Mouse (Mus musculus) ES-CJ7 (cell line): Measurements from ENCODE around the gene Ube2d3.
A peak's percentile ranks its signal among the peaks of the same experiment; 100 is the strongest.
"Not testable (repeated sequence)": the region's sequence is repeated elsewhere in the genome, so short reads cannot be mapped to it uniquely, and the experiment has no call there.

Experiments used
- DNase-seq: peaks from one replicate; pipeline ENCODE4 v3.0.0; 2011; ENCODE audit warnings: low read depth, low spot score

The Ube2d3 gene

DNA sequence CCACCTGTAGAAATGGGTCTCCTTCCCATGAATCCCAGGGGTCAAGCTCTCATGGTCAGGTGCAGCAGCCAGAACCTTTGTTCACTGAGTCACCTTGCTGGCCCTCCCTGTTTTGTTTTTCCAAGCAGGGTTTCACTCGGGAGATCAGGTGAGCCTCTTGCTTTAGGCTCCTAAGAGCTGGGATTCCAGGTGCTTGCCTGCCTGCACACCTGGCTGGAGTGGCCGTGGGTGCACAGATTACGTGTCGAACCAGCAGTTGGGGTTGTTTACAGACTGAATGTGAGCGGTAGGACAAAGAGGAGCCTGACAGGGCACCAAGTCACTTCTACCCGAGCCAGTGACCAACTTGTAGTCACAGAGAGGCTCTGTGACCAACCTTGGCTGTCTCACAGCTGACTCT is 53.2 kb downstream of the Ube2d3 start:
- DNase-seq = no peak

DNA sequence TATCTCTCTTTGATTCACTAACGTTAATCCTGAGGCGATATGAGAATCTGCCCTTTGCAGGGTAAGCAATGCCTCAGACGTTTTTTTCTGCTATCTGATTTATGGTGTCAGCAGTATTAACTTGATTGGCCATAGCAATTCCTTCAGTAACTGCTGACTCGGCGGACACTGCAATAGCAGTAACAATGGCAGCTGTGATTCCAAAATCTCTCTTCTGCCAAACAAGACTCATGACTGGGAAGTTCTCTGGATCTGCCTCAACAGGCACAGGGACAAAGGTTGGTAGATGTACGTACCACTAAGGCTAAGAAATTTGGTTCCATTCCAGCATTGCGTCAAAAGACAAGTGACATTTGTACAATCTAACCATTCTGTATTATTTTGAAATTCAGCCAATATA is 55.4 kb downstream of the Ube2d3 start:
- DNase-seq = not testable (repeated sequence)

DNA sequence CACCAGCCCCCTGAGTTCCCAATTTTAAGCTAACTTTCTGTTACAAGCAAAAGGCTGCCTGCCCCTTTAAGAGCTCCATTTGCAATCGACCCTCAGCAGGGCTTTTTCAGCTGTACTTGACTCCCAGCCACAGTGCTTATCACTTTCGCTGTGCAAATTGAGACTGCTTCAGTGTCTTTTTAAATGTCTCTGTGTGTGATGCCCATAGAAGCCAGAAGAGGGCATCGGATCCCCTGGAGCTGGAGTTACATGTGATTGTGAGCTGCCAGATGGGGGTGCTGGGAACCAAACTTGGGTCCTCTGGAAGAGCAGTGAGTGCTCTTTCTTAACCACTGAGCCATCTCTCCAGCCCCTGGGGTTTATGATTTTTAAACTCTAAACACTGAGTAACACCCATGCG is 60.0 kb downstream of the Ube2d3 start:
- peak; percentile 74 for DNase-seq

DNA sequence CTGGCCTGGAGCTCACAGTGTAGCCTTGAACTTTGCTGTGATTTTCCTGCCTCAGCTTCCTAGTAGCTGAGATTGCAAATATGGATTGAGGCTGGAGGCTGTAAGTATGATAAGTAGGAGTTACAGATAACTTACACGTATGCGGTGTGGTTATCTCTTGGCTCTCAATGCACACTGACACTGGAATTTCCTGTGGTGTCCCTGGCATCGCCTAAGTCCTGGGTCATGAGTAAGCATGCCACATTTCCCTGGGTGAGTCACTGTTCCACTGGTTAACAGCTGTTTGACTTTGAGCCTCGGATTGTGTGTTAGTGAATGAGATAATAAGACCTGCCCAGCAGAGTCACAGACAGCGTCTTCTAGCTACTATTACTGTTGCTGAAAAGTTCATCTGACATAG is 60.9 kb downstream of the Ube2d3 start:
- DNase-seq = no peak

DNA sequence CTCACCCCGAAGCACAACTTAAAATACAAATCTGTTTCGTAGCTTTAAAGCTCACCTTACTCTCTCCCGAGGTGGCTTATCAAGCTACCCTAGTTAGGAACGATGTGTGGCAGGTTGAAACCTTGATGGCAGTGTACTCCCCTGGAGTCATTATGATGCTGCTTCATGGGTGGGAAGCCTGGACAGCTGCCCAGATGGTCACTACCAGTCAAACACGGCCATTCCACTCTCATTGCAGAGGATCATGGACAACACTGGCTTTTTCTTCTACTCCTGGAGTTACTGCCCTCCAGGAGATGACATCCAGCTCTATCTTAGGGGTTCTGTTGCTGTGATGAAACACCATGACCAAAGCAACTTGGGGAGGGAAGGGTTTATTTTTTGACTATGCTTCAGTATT is 65.2 kb downstream of the Ube2d3 start:
- DNase-seq = no peak

DNA sequence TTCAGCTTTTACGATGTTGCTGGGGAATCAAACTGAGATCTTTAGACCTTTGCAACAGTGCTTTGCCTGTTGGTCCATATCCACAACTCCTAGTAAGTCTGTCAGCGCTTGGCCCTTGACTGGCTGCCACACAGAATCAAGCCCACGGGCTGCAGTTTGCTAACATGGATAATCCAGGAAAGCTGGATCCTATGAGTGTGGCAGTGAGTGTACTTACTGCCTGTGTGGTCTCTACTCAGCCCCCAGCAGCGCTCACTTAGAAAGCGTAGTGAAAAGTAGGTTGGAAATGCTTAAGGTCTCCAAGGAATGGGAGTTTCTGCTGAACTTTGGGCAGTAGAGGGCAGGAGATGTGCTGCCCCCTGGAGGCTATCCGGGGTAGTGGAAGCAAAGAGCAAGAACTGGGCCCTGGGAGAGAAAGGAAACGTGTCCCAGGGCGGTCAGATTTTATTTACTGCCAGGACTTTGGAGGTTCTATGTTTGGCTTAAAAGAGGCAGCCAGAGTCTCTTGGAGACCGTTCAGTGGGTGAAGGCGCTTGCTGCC is 67.5 kb downstream of the Ube2d3 start:
- peak; percentile 89 for DNase-seq

DNA sequence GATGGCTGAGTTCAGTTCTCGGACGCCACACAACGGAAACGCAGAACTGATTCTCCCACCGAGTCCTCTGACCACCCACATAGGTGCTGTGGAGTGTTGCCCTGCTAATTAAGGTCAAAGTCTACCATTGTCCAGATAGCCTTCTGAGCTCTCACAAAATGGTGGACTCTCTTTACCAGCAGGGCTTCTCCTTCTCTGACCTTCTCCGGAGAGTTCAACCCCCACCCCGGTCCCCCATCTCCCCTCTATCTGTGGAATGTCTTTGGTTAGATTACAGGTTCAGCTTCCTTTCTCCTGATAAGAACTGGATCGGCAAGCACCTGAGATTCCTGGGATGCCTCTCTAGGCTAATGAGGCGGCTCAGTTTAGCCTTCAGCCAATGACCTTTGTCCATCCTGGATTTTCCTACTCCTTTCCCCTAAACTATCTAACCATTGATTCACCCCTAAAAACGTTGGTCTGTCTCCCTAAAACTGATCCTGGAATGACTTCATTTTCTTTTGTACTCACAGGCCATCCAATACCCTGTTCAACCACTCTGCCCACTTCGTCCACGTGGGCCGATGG is 68.0 kb downstream of the Ube2d3 start:
- peak; percentile 58 for DNase-seq

DNA sequence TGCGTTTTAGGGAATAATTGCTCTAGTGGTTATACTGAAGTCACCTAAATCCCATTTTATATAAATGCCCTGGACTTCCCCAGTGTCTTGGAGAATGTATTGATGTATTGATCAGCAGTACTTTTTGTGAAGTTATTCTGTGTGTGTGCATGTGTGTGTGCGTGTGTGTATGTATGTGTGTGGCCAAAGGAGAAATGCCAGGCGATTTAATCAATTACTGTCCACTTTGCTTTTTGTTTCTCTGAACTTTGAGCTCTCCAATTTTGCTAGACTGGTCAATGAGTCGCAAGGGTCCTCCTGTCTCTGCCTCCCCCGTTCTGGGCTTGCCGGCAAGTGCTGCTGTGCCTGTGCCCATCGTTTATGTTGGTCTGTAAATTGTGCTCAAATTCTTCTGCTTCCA is 69.6 kb downstream of the Ube2d3 start:
- no peak for DNase-seq

DNA sequence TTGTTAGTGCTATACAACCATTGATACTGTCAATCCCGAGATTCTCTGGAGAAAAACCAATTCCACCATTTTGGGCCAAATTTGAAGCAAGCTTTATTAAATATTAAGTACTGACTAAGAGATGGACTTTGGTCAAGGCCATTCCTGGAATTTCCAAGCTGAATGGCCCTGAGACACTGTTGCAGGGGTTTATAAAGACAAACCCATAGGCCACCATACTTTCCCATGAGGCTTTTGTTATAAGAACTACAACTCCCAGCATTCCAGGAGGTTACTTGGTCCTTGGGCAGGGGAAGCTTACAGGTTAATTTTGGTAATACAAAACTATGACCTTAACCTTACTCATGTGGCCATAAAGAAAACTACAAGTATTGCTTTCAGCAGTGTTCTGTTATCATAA is 70.2 kb downstream of the Ube2d3 start:
- DNase-seq = peak; percentile 66

DNA sequence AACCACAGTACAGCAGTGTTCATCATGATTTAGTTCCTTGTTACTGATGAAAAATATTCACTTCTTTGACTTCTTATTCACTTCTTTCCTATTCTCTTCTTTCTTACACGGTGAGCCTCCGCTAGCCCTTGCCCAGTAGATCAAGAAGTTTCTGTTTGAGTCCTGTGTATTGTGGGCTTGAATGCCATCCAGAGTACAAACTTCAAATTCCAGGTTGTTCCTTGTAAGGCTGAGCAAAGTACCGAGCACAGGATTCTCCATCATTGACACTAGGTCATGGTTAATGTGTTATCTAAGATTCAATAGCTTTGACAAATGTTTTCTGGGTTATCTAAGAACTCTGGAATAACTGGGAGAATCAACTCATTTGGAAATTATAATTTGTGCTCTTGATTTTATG is 72.4 kb downstream of the Ube2d3 start:
- no peak for DNase-seq

DNA sequence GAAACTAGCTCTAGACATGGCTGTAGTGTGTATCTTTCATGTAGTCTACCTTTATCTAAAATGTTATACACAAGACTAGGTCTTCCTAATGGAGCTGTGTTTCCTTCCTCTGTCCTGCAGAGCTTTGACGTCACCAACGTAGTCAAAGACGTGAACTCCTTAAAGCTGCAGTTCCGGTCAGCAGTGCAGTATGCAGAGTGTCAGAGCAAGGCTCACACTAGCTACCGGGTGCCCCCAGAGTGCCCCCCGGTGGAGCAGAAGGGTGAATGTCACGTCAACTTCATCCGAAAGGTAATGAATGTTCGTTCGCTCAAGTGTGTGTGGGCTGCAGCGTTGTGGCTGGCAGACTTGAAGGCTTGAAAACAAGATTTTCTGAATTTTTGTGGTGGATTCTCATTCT is 73.7 kb downstream of the Ube2d3 start:
- DNase-seq = peak; percentile 61

DNA sequence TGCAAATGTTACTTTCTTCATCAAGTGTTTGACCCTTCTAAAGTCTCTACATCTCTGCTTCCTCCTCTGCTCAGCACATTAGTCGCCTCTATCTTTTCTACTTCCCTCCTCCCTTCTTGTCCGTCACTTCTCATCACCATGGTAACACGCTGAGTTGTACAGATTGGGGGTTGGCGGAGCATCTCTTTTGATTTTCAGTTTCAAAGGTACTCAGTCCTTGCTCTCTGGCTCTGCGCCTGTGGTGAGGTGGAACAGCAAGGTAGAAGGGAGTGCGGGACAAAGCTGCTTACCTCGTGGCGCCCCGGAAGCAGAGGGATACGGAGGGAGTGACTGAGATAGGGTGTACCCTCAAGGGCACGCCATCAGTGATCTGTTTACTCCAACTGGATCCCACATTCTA is 75.3 kb downstream of the Ube2d3 start:
- DNase-seq = peak; percentile 73

DNA sequence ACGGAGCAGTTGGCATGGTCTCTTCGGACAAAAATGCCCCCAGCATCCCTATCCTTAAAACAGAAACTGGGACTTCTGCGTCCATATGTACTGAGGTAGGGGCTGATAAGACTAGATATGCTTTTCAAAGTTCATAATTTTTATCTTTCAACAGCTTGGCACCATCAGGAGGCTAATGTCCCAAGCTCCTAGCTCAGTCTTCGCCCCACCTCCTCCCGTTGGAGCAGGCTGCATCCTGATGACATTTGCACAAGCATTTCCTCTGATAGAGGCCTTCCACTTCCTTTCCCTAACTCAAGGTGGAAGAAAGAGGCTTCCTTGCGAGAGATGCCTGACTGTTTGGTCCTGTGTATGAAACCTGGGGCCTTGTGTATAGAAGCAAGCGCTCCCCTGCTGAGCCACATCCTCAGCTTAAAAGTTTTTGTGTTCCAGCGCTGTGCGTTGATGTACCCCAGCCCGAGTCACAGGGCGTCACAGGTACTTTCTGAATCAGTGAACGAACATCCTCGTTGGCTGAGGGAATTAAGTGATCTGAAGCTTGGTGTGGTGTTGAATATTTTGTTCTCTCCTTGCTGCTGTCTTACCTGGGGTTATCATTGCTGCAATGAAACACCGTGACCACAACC is 76.0 kb downstream of the Ube2d3 start:
- DNase-seq = peak; percentile 55

DNA sequence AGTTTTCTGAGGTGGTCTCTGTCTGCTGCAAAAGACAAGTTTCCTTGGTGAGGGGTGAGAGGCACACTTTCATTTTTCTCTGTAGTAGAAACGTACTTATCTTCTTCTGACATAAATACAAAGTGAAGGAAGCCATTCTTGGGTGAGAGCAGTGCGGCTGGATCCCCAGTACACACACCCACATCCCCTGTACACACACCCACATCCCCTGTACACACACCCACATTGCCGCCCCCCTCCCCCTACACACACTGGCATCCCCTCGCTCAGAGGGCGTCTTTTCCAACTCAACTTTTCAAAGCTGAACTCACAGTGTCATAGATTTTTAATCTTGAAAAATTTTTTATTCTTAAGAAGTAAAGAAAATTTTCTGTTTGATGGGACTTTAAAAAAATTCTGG is 77.3 kb downstream of the Ube2d3 start:
- no peak for DNase-seq

DNA sequence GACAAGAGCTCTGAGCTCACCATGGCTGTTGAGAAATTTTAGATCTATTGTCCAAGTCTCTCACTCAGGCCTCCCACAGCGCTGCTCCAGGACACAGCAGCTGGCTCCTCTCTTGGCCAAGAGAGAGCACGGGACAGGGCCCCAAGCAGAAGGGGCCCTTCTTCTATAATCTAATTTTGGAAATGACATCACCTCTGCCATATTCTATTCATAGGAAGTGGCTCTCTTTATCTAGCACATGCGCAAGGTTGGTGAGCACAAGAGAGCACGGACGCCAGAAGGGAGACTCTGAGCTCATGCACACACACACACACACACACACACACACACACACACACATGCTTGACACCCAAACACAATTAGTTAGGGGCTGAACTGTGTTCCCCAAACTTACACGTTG is 78.9 kb downstream of the Ube2d3 start:
- DNase-seq = no peak
